Mouse (Mus musculus): ENCODE measurements around the gene Auts2.

The Auts2 gene

DNA sequence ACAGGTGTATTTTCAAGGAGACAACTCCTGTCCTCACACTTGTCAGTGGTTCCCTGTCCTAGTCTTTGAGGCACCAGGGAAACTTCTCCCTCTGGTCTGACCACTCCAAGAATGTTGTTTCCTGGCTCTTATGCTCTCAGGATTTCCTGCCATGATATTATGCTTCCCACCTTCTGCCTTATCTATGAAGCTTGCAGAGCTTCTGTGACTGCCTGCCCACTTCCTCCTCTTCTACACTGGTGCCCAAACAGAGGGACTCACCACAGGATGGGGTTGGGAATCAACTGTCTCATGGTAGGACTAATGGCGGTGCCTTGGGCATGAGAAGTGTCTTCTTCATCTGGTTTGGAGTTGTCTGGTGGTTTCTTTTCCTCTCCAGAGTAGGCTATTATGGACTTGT is 818.6 kb downstream of the Auts2 start:
- DNase-seq (ENCODE audit: low spot score), result no peak

DNA sequence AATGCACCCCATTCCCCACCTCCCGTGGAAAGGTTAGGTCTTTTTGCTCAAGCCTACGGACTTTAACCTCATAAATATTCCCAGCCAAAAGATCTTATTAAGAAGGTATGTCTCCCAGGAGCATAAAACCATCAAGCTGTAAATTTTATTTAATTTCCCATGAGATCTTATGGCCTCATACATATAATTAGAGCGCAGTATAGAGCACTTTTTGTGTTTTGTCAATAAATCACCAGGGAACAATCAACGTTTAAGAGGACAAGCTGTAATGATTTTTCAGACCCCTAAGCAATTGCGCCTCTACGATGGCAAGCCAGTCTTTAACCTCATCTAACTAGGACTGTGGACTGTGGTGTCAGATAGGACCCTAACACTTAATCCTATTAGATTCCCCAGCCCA is 820.4 kb downstream of the Auts2 start:
- no peak for DNase-seq (ENCODE audit: low spot score)

DNA sequence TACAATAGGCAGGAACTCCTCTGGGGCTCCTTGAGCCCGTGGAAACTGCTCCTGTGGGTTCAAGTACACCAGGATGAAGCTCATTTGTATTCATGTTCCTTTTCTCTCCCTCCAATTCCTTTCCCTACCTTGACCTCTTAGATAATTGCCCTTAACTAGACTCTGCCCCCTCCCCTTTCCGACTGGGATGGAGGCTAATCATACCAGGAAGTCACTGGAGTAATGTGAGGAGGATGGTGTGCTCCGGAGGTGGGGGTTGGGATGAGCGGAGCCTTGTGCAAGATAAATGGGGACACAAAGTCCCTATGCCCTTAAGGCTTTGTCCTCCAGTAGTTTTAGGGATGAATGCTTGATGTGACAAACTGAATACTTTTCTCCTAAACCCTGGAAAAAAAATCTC is 820.8 kb downstream of the Auts2 start:
- peak; percentile 9 for DNase-seq (ENCODE audit: low spot score)

DNA sequence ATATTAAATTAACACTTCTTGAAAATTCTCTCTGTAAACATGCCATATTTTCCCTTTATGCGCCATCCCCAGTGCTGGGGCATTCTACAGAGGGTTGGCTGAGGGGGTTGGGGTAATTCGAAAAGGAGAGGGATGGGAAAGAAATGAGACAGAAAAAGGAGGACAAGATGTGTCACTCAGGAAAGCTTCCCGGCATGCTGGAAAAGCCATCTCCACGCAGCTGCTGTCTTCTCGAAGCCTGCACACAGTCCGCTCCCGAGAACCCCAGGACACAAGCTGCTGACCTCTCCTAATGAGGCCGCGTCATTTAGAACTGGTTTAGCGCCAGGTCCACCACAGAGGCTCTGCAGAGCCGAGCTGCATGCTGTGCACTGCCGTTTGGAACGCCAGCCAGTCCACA is 825.1 kb downstream of the Auts2 start:
- DNase-seq (ENCODE audit: low spot score), result no peak

DNA sequence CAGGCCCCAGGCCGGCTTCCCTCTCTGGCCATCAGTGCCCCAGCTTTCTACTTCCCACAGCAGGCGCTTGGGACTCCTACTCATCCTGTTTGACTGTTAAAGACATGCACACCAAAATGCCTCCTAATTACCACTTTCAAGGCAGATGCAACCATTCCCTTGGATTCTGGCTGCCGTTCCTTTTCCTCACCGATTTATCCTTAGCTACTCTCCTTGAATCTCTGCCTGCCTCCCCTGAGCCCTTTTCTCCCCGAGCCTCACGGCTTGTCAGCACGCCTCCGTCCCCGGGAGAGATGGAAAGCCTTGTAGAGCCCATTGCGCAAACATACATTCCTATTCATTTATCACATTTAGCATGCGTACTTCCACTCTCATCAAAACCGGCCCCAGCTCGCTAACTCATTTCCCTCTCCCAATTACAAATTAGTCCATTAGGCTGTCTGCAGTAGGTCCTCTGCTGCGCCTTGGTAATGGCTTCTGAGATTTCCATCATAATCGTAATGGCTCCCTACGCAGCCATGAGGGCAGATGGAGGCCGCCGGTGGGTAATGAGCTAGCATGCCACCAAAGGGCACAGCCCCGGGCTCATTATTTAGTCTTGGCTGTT is 825.7 kb downstream of the Auts2 start:
- no peak for DNase-seq (ENCODE audit: low spot score)

DNA sequence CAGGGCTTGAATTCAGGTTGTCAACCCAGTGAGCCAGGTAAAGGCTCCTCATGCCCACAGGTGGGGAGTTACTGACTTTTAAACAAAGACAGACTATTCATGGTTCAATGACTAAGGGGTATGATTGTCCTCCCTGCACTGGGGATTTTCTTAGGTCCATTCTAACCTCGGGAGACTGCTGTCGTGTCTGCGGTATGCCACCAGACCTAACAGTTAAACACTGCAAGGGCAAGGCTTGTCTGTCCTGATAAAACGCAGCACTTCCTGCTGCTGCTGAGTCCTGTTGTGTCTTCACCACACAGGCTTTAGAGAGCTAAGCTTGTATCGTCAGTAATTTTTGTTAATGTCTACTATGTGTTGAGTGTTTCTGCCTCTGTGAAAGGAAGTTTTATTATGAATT is 828.2 kb downstream of the Auts2 start:
- DNase-seq (ENCODE audit: low spot score), result no peak

DNA sequence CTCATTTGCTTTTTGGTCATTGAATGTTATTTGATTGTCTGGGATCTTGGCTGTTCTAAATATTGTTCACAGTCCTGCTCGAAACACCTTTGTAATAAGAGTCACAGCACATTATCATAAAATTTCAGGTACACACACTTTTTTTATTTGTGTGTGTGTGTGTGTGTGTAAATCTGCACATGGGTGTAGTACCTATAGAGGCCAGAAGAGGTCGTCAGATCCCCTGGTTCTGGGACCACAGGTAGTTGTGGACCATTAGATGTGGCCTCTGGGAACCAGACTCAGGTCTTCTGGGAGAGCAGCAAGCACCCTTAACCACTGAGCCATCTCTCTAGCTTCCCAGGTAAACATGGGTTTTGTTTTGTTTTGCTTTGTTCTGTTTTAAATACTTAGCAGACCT is 830.7 kb downstream of the Auts2 start:
- no peak for DNase-seq (ENCODE audit: low spot score)

DNA sequence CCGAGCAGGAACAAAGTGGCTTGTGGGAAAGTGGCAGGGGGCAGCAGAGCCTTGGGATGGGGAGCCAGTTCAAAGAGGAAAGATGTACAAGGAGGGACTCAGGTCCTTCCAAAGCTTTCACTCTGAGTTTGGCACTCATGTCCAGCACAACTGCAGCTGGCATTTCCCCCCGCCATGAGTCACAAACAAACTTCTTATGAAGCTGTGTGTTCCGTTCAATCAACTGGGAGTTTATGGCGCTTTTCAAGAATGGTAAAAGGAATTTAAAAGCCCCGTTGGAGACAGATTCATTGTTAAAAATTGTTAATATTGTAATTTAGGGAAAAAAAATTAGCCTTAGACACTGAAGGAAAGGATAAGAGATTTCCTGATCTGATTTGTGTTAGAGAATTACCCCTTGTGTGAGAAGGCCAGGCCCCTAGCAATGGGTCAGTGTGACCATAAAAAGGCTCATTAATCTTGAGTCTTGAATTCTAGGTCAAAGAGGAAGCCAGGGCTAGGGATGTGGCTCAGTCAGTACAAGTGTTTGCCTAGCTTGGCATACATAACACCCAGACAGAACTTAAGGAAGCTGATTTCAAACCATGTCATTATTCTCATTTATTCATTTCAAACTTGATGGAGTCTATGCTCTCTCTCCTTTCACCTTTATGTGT is 831.5 kb downstream of the Auts2 start:
- no peak for DNase-seq (ENCODE audit: low spot score)

DNA sequence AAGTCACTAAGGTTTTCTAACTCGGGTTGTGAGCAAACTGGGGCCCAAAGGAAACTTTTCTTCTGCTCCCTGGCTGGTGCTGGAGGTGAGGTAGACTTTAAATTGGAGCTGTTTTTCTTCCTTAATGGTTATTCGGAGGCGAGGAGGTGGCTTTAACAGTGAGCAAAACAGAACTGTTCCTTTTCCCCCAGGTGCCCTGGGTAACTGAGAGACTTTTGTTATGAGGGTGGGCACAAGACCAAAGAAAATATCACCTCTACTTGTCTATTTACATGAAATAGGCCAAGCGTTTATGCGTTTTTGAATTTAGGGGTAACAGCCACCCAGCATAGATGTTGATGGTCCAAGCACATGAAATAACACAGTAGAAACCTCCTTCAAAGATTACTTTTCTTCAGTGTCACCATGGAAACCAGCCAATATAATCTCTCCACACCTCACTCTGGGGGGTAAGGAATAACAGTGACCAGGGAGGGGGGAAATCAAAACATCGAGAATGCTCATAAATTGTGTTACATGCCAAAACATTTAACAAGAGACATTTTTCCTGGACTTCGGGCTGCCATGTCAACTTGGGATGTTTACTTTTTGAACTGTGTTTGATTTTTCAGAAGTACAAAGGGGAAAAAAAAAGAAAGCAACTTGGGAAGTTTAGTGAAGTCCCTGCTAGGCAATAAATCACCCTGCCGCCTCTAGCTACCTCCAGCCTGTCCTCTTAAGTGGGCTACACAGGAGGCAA is 832.2 kb downstream of the Auts2 start:
- DNase-seq (ENCODE audit: low spot score), result no peak

DNA sequence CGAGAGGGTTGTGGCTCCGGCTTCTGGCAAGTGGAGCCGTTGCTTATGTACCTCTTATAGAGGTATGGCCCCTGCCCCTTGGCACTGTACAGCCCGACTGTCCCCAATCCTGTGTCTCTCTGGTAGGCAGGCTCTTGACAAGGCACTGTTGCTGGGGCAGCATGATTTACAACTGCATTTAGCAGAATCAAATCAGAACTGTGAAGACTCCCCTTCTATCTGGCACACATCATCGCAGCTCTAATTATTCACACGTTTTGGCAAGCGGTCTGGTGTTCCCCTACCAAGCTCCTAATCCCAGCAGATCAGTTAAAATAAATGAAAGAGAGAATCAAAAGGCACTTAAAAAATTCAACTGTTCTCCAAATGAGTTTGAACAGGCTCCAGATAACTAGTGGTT is 835.7 kb downstream of the Auts2 start:
- no peak for DNase-seq (ENCODE audit: low spot score)

DNA sequence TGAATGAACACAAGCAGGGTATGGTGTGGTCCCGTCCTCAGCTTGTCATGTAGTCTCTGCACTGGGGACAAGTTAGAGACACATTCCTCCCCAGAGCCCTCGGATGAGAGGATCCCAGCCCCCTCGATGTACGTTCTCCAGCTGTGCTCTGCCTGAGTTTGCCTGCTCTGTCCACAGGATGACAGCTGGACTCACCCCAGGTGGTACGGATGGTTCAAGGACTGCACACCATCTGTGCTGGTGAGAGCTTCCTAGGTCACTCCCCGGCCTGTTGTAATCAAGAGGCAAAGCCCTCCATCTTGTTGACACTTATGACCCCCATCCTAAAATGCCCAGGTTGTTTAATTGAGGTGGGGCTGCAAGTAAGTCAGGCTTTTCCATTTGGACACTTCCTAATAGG is 839.4 kb downstream of the Auts2 start:
- no peak for DNase-seq (ENCODE audit: low spot score)

DNA sequence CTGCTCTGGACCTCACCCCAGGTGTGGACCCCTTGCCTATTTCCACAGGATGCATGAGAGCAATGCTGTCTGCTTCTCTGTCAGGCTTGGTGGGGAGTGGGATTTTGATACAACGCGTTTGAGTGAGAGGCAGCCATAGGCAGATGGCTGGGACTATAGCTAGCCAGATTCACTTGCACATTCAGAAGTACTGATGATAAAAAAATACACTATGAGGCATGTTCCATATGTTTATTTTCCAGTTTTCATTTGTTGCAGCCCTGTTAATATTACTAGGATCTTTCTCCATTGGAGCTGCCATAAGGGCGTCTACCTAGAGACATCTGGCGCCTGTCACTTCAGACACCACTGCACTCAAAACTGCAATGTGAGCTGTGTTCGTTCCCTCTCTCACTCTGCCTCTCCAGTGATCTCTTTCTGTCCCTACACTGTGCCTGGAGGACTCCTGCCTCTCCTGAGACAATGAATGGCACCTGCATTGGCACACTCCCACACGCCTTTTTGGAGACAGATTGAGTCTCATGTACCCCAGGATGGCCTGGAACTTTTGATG is 840.2 kb downstream of the Auts2 start:
- DNase-seq (ENCODE audit: low spot score), result no peak

DNA sequence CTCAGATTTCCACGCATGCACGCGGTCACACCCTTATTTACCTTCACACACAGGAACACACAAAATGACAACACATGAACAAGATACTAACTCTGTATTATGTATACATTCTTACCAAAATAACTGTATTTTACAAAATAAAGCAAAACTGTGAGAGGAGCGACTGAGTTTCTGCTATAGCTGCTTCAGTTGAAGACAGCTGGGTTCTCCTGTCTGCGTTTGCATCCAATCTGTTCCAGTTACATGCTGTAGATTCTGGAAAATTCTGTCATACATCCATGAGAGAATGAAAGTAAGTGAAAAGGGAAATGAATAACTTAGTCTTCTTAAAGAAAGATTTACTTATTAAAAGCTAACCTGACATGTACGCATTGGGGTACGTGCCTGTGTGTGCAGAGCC is 844.2 kb downstream of the Auts2 start:
- DNase-seq (ENCODE audit: low spot score), result no peak

DNA sequence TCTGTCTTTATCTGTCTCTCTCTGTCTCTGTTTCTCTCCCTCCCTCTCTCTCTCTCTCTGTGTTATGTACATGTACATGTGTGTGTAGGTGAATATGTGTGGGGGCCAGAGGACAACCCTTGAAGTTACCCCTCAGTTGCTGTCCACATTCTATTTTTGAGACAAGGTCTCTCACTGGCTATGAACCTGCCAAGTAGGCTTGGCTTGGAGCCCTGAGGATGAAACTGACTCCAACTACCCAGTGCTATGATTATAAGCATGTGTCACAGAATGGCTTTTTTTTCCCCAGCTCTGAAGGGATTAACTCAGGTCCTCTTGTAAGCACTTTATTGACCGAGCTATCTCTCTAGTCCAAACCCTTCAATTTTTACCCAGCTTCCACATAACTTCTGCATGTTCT is 852.4 kb downstream of the Auts2 start:
- no peak for DNase-seq (ENCODE audit: low spot score)

DNA sequence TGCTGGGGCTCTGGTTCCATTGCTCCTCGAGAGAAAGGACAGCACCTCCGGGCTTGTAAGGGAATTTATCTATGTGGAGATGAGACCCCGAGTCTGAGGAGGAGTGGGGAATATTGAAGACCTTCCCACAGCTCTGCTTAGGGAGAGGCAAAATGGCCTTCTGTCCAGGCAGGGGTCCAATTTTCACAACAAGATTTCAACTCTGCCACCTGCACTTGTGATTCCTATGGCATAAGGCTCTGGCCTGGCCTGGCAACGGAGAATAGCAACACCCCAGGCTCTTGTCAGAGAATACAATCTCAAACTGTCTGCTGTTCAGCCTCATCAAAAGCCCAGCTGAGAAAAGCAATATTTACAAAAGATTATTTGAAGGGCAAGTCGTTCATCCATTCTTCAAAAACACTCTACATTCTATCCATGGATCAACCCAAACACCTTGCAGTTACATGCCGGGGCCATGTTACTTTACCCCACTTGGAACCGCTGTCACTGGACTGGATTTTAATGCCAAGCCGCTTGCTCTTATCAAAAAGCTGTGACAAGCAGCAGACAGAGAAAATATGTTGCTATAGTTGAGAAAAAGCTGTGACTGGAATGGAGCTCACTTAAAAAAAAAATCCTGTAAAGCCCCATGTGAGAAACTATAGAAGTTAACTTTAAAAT is 856.1 kb downstream of the Auts2 start:
- DNase-seq (ENCODE audit: low spot score), result no peak

DNA sequence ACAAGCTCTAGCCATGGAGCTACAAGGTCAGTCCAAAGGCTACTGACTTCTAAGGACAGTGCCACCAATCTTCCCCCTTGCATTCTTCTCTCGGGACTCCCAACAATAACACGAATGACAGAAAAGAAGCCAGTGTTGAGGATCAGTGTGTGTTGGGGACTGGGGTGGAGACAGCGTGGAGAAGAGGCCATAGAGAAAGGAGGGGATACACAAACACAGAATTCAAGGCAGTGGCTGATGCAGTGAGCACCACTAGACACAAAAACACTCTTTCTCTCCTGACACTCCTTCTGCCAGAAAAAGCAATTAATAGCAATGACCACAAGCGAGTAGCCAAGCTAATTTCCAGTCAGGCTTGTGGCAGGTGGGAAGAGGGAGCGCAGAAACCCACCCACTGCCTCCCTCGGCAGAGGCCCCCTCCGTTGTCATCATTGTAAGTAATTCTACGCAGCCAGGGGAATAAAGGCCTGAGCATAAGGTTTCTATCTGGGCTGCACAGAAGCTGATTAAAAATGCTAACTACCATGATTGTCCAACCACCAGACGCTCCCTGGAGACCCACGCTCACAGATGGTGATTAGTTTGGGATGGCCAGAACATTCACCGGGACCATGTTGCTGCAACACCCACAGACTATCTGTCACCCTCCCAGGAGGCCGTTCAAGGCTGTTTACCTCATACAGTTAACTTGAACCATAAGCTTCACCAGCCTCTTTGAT is 862.9 kb downstream of the Auts2 start:
- DNase-seq (ENCODE audit: low spot score), result no peak

DNA sequence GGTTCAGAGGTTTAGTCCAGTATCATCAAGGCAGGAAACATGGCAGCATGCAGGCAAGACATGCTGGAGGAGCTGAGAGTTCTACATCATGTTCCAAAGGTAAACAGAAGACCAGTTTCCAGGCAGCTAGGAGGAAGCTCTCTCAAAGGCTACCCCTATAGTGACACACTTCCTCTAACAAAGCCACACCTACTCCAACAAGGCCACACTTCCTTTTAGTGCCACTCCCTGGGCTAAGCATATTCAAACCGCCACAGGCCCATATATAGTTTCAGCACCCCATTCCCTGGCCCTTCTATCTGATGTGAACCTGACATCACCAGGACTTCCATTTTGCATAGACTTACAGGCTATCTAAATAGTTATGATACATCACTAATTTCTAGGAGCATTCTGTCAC is 863.6 kb downstream of the Auts2 start:
- no peak for DNase-seq (ENCODE audit: low spot score)

DNA sequence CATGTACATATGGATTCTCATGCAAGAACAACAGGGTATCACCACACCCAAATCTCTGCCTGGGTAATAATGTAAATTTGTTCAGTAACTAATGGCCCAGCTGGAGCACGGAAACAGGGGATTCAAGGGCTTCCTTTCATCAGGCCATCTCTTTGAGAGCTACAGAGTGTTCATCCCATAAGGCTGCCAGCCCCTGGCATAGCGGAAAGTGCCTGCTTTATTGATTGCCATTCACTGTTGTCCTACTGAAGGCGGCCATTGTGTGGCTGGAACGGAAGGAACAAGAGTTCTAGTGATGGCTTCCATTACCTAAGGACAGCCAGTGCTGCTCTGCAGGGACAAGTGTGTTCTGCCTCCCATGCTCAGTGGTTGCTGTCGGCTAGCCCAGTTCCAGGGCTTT is 865.6 kb downstream of the Auts2 start:
- no peak for DNase-seq (ENCODE audit: low spot score)

DNA sequence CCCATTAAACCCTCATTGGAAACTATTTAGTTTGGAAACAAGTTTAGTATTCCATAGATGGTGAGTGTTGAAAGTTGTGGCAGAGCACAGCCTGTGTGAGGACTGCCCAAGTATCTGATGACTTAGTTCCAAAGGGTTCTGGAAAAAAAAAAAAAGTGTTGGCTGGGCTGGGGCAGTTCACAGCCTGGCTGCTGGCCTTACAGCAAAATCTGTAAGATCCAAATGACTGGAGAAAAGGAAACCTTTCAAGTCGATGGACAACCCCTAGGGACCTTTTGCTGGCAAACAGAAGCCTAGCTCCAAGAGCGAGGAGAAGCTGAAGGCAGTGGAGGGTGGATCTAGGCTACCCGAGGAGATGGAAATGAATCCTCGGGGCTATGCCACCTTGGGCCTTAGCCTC is 869.4 kb downstream of the Auts2 start:
- DNase-seq (ENCODE audit: low spot score), result no peak

DNA sequence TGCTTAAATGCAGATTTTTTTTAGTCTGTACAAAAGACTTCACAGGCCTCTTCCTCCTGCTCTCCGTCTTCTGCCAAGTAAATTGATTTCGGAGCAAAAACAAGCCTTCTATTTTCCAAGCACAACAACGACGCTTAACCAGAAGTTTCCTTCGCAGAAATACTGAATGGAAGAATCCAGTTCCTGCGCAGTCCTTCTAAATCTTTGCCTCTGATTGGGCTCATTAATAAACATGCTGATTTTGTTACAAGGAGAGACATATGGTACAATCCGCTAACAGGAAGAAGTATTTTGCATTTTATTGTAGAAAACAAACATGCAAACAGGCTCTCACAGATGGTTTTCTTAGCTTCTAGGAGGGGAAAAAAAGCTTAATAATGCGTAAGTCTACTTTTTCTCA is 878.1 kb downstream of the Auts2 start:
- DNase-seq (ENCODE audit: low spot score), result no peak

DNA sequence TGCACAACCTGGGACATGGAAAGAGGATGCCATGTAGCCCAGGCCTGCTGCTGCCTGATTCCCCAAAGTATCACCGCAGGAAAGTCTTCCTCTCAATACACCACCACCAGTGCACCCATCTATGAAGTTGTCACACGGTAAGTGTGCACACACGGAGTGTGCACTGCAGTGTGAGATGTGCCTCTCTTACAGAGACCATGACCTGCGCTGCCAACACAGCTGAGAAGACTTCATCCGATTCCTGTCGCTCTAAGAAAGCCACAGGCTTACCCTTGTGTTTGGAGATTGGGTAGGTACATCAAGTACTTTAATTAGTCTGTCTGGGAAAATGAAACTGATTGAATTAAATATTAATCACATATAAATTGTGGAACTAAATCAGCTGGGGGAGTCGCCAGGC is 878.5 kb downstream of the Auts2 start:
- DNase-seq (ENCODE audit: low spot score), result no peak

DNA sequence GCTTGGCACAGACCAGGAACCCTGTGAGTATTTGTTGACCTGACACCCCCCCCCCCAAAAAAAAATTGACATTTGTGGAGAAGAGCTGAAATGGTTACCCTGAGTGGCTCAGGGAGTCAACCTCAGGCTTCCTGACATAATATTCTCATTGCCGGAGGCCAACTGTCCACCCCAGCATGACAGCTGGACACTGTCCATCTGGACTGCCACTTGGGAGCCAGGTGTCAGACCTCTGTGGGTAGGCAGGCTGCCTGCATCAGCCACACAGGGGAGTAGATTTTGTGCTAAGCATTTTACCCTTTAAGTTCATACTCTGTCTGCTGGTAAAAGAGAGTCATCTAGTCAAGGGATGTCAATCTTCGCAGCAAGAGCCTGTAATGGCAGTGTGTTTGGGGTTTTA is 880.5 kb downstream of the Auts2 start:
- no peak for DNase-seq (ENCODE audit: low spot score)

All from testis, postnatal 14 days (tissue).